Mouse (Mus musculus) heart, postnatal 14 days (tissue): Measurements from ENCODE around the gene Kif22. TPM values are rescaled to one million over a fixed set of nuclear protein-coding genes. Genes with fewer than 3 reads are reported as not detected.

Source experiments
- DNase-seq, 2 experiments: peaks; one replicate each; pipeline ENCODE4 v3.0.0; 2021 to 2022
- intact Hi-C: fragments of 180-260 bp; cut with DNase I; formaldehyde crosslinking; loops from one replicate; pipeline ENCODE4 v1.15.1; 2025
- total RNA-seq, 2 experiments: library from RNA; stranded (reverse); gene quantifications; 2 replicates each; pipeline ENCODE4 v1.2.3; 2021

The Kif22 gene
- total RNA-seq, 2 experiments from 2014 or later = 4.6 to 8.2 TPM

DNA sequence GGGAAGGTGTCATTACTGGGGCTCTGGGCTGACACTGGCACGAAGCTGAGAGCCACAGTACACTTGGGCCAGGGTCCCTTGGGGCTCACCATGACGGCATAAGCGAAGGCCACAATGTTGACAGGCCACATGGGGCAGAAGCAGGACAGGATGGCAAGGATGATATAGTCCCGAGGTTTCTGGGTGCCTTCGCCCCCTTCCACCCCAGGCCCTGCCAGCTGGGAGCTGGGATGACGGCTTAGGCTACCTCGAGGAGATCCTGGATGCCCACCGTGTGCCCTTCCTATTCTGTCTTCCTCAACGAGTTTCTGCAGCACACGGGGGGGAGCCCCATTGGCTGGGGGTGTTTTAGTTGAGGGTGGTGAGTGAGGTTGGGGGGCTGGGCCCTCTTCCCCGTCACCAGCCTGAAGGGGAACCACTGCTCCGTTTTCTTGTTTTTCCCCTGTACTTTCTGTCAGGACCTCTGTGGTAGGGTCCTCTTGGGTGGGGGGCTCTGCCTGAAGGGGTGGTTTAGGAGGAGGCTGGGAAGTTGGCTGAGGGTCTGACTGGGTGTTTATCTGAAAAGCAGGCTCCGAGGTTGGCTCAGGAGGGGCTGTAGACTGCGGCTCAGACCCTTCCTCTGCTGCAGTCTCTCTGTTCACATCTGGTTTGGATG lies 22.8 kb downstream of the Kif22 start:
- intact Hi-C loops = loop anchor here (10.0 kb wide), 1 partner anchor 85 kb away; no protein-coding TSS in a partner anchor
- DNase-seq = no peak

DNA sequence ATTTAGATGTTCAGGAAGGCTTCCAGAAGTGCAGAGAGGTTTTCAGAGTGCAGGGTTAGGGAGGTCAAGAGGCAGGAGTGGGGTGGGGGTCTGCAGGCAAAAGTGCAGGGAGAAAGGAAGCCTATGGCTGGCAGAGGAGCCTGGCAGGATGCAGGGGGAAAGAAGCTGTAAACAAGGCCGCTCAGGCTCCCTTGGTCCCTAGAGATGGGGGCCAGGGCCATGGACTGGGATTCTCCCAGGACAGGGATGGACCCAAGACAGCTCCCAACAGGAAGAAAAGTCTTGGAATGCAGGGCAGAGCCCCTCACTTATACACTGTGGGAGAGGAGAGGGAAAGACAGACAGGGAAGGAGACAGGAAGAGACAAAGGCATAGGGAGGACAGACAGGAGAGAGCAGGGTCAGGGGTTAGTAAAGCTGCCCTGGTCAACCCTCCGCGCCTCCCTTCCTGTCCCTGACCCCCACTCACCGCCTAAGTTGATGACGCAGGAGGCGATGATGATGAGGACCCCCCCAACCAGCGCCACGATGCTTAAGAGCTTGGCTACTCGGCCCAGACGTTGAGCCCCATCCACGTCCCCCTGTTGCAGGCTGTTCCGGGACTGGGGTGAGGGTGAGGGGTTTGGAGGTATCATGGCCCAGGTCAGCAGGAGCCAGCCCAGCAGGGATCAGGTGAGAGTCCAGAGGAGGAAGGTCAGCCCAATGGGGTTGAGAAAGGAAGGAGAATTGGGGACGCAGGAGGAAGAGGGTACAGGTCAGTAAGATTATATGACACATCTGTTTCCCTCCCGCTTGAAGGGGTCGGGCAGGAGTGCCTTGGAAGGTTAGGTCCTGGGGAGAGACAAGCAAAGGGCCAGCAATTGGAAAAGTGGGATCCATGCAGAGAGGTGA lies 23.6 kb downstream of the Kif22 start:
- intact Hi-C loops = loop anchor here (10.0 kb wide), 1 partner anchor 86 kb away; no protein-coding TSS in a partner anchor
- DNase-seq = no peak

DNA sequence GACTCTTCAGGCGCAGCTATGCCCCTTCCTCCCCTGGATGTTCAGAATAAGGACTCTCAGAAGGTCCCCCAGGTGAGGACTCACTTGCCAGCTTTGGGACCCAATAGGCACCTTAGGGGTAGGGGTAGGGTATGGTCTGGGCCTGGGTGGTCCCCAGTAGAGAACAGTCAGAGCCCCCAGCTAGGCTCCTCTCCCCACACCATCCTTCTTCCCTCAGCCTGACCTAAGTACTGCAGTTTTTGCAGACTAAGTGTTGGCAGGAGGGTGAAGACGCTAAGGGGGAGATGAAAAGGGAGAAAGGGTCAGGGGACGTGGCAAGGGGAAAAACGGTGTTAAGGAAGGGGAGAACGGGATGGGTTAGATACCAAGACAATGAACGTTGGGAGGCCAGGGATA lies 24.3 kb downstream of the Kif22 start:
- intact Hi-C loops = loop anchor here (10.0 kb wide), 1 partner anchor 87 kb away; no protein-coding TSS in a partner anchor
- DNase-seq = no peak

DNA sequence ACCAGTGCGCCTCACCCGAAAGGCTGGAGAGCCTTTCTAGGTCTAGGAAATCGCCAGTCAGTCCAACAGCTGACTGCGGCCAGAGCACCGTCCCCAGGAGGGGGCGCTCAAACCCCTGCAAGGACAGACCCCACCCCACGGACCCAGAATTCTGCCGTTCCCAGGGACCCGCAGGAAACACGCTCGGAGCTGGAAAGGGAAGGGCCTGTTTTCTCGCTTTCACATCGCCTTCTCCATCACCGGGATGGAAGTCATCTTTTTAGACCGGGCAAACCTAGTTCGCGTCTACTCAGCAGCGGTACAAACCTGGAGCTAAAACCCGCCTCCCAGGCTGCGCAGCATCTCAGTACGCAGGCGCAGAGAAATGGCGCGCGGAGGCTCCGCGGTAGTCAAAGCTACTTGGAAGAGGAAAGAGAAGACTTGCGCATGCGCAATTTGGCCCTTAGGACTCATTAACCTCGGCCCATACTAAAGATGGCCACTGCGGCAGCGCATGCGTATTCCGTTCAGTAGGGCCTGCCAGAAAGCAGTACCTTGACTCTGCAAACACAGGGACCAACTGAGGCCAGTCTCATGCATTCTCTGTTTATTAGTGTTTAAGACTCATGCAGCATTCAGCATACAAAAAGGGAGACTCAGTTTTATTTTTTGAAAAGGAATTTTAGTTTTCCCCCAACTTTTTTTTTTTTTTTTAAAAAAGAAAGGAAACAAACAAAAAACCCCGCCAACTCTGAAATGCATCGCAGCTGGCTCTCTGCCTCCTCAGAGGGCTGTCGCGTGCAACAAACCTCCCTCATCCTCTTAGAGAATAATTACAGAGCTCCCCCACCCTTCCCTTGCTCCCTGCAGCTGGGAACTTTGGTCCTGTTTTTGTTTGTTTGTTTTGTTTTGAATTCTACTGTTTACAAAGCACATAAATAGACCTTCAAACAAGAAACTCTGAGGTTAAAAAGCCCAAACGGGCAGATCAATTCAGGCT lies 25.0 kb downstream of the Kif22 start, which contains the start of gene Pagr1a:
Gene Pagr1a (minus strand): TSS at position 382 of the 979 bp plus-strand sequence.
- peak; percentile 95 to 96 for DNase-seq
- intact Hi-C loops = loop anchor here (10.0 kb wide), 1 partner anchor 88 kb away; no protein-coding TSS in a partner anchor

DNA sequence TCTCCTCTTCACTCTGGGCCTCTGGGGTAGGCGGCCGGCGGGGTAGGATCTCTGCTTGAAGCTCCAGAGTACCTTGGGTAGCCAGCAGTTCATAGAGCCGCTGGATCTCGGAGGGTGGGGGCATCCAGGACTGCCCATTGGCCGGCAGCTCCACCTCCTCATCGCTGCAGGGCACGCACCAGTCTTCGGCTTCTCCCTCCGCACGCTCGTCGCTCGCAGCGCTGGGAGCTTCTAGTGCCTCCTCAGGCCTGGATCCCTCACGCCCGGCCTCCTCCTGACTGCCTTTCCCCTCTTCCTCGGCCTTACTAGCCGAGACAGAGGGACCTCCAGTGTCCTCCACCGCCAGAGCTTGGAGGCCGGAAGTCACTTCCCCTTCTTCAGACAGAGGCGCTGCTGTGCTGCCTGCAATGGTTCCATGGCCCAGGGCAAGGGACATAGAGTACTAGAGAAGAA lies 25.8 kb downstream of the Kif22 start:
- no peak for DNase-seq
- intact Hi-C loops = loop anchor here (10.0 kb wide), 1 partner anchor 88 kb away; no protein-coding TSS in a partner anchor

DNA sequence TGATC lies 26.0 kb downstream of the Kif22 start, which contains the start of gene Pagr1b:
Gene Pagr1b (minus strand): TSS at position 4 of the 5 bp plus-strand sequence.
- intact Hi-C loops = loop anchor here (10.0 kb wide), 1 partner anchor 89 kb away; no protein-coding TSS in a partner anchor
- no peak for DNase-seq

DNA sequence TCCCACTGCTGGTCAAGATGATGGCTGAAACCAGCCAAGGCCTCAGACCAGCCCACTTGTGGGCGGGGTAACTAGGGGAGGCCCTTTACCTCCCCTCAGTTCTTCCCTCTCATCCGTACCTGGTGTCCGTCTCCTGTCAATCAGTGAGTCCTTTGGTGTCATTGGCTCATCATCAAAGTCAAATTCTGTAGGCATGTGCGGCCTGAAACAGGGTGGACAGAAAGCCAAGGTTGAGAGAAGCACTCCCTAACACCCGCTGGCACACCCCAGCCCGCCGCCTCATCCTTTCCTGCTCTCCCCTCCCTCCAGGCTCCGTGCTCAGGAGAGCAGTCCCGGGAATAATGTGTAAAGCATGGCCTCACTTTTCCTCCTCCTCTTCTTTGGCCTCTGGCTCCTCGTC lies 26.2 kb downstream of the Kif22 start:
- intact Hi-C loops = loop anchor here (10.0 kb wide), 1 partner anchor 89 kb away; no protein-coding TSS in a partner anchor
- no peak for DNase-seq

DNA sequence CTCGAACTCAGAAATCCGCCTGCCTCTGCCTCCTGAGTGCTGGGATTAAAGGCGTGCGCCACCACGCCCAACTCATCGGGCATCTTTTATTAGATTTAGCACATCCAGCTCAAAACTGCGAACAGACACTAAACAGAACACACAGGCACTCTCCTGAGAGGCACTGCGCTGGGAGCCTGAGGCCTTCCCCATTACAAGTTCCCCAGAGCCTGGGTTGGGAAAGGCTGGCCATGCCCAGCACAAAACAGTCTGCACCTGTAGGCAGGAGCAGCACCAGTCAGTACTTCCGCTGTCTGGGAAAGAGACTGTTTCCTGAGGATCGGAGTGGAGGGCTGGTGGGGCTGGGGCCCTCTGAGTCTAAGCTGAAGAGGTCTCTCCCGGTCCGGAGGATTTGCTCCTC lies 27.3 kb downstream of the Kif22 start:
- DNase-seq = no peak
- intact Hi-C loops = loop anchor here (2.0 to 10.0 kb wide), 2 partner anchors 38 to 90 kb away; partner anchors contain the start of gene Cdiptos

DNA sequence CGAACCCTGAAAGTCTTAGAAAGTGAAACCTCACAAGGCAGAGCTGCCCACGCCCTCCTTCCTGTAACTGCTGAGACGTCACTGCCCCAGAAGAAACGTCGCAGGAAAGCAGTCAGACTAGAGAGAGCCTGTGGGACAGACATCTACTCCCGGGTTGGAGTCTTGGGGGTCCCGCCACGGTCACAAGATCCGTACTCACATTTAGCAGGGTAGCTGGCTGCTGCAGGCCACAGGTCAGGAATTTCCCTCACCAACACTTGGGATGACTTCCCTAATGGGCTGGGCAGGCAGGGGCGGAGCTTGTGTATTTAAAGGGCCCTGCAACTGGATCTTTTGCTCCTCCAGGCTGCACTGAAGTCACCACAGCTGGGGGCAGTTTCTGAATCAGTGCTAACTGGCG lies 28.0 kb downstream of the Kif22 start, which contains the start of gene Mvp:
Gene Mvp (minus strand): TSS at position 302 of the 400 bp plus-strand sequence.
- intact Hi-C loops = loop anchor here (2.0 to 10.0 kb wide), 2 partner anchors 38 to 90 kb away; partner anchors contain the start of gene Cdiptos
- peak; percentile 68 to 74 for DNase-seq

DNA sequence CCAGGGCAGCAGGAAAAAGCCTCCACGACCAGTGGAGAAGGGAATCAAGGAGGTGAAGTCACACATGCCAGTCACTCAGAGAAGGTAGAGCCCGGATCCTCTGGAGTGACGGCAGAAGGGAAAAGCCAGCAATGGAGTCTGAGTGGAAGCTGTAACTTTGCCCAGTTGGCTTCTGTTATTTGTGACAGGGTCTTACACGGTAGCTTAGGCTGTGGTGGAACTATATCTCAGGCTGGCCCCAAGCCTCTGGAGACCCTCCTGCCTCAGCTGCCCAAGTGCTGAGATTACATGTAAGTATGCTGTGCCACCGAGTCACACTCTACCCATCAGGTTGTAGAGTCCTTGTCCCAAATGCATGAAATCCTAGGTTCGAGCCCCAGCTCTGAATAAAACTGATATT lies 28.9 kb downstream of the Kif22 start:
- intact Hi-C loops = loop anchor here (10.0 kb wide), 1 partner anchor 91 kb away; no protein-coding TSS in a partner anchor
- DNase-seq = no peak

DNA sequence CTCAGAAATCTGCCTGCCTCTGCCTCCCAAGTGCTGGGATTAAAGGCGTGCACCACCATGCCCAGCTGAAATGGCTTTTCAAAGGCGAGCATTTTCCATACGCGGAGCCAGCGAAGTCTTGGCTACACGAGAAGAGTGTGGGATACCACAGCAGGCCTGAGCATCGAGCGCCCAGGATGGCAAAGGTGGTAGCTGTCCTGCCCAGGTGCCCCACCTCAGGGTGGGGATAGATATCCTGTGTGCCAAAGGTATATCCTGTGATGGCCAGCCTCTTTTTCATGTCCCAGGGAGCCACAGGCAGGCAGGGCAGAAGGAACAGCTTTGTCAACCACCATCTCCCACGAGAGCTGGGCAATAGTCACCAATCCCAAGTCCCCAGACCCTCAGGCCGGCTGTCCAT lies 29.4 kb downstream of the Kif22 start:
- intact Hi-C loops = loop anchor here (10.0 kb wide), 1 partner anchor 92 kb away; no protein-coding TSS in a partner anchor
- no peak for DNase-seq

DNA sequence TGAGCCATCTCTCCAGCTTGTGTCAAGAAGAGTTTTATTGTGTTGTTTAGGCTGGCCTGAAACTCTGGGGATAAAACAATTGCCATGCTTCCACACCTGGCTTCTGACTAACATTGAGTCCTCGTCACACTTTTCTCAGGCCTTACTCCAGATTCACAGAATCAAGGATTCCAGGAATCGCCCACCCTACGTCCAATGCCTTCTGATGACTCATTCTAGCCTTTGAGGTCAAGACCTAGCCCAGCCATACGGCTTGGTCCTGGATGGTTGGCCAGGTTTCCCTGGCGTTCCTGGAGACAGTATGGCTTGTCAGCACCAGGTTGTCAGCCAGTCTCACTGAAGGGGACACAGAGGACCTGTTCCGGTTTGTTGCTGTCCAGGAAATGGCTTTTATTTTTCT lies 29.9 kb downstream of the Kif22 start:
- intact Hi-C loops = loop anchor here (10.0 kb wide), 1 partner anchor 92 kb away; no protein-coding TSS in a partner anchor
- no peak for DNase-seq

DNA sequence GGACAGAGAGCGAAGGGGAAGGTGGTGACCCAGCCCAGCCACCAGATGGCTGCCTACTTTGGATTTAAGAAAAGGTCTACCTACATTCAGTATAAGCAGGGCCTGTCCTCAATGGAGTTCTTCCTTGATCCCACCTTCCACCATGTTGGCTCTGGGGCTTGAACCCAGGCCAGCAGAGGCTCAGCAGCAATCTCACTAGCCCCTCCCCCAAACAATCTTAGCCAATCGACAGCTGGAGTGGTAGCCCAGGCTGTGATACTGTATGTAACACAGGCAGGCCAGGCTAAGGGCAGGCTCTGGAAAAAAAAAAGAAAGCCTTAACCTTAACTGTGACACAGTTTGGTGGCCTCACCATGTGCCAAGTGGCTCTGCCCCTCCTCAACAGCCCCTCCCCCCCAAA lies 30.6 kb downstream of the Kif22 start:
- DNase-seq = no peak
- intact Hi-C loops = loop anchor here (10.0 kb wide), 1 partner anchor 93 kb away; no protein-coding TSS in a partner anchor

DNA sequence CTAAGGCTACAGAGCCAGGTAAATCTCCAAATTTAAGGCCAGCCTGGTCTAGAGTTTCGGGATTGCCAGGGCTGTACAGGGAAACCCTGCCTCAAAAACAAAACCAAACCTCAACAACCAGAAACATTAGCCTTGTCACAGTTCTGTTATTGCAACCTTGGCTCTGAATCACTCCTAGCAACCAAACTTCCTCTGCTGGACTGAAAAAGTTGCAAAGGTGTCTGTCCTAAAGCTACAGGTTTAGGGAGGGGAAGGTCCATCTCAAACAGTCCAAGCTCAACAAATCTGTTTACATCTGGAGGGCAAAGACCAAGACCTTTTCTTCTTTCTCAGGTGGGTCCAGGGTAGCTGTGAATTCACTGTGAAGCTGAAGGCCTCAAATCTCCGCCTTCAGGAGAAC lies 31.2 kb downstream of the Kif22 start:
- DNase-seq = no peak
- intact Hi-C loops = loop anchor here (10.0 kb wide), 1 partner anchor 94 kb away; no protein-coding TSS in a partner anchor

DNA sequence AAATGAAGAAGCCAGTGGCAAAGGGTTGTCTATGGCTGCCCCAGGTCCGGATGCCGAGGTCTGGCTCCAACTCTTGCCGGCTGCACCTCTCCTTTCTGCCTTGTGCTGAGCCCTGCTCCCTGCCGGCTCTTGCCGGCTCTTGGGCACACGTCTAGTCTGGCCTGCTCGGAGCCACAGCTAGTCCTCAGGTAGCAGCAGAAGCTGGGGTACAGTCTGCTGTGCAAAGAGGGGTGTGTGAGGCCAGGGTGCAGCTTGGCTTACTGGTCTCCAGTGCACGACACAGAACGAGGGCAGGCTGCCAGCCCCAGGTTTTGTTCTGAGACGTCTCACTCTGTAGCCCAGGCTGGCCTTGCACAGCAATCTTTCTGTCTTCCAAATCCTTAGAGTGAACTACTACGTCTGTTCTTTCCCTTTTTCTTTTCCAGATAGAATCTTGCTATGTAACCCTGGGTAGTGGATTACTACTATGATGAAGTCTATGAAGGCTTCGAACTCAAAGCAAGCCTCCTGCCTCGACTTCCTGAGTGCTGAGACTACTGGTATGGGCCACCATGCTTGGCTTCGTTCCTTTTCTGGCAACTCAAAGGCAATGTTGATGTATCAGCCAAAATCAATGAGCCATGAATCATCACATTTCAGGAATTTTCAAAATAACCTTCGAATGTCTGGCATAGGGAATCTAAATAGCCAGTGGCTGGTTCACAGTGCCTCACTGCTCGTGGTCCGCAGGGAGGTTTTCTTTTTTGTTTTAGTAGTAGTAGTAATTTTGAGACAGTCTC lies 32.8 kb downstream of the Kif22 start:
- DNase-seq = no peak
- intact Hi-C loops = loop anchor here (10.0 kb wide), 1 partner anchor 95 kb away; no protein-coding TSS in a partner anchor

DNA sequence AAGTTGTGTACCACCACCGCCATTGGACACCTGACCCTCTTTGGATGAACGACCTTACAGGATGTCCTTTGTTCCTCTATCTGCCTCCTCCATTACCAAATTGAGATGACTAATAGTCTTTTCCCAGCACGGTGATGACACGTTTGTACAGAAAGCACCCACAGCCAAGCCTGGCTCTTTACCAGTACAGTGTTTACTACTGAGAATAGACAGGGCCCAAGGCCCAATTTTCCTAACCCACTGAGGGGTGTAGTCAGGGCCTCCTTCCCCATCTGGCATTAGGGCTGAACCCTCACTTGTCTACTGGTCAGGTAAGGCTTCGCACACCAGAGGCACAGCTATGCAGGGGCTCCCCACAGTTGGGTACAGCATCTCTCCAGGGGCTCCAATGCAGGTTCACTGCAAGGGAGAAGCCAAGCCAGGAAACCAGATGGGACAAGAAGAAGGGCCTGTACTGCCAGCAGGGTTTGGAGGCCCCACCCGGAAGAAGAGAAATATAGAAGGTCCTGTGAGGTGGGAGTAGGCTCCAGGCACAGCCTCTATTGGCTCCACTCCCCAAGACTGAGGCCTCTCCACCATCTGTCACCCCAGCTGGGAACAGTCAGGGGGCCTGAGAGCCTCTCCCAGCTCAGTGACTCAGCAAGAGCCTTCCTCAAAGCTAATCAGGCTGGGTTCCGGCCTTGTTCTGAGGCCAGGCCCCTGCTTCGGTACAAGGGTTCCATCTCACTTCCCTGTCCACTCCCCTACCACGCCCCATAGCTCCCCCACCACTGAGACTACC lies 33.8 kb downstream of the Kif22 start:
- intact Hi-C loops = no loop called here
- DNase-seq = peak; percentile 80 to 83

DNA sequence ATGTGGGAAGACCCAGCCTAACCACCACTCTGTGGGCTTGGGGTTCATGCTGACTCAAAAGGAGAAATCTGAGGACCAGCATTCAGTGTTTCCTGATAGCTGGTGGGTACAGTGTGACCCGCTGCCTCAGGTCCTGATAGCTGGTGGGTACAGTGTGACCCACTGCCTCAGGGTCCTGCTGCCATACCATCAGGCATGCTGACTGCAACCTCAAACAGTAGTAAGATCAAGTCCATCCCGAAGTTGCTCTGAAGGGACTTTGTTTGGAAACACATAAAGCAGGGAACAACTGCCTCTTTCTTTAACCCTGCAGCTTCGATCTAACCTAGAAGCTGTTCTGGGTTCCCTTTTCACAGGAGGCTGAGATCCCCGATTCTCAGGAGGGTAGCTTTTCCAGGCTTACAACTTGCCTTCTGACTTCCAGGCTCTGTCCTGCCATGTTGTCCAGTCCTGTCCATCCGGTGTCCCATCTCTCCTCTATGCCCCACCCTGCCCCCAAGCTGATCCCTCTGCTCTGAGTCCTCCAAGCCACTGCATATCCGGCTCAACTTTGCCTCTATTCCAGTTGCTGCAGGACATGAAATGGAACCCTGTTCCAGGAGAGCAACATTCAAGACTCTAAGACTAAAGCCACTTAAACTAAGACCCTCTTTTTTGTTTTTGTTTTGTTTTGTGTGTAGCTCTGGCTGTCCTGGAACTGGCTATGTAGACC lies 34.8 kb downstream of the Kif22 start:
- no peak for DNase-seq
- intact Hi-C loops = no loop called here
